Mouse (Mus musculus) heart, adult 9 months (tissue): ENCODE measurements around the gene Olfr1385.
"Not testable (repeated sequence)": the region's sequence is repeated elsewhere in the genome, so short reads cannot be mapped to it uniquely, and the experiment has no call there.

Source experiments
- DNase-seq, 2 experiments: peaks; one replicate each; pipeline ENCODE4 v3.0.0; 2022; ENCODE audit warnings: low spot score in 2 of 2

The Olfr1385 gene

GRCm38 (mm10) chr11:49488770-49489169, at the start of gene Olfr1385:
TSS of gene Olfr1385 (plus strand) at chr11:49489070.
- DNase-seq = not testable (repeated sequence)

- DNase-seq = no peak
Observed at GRCm38 (mm10) chr11:49455043-49455442, 33.8 kb upstream of the Olfr1385 start, which contains the start of gene Olfr1387. TSS of gene Olfr1387 (plus strand) at chr11:49455343.

- DNase-seq = not testable (repeated sequence)
Observed at GRCm38 (mm10) chr11:49464746-49465145, 24.1 kb upstream of the Olfr1385 start, which contains the start of gene Olfr1386. TSS of gene Olfr1386 (plus strand) at chr11:49465046.

GRCm38 (mm10) chr11:49485973-49486372, 2.9 kb upstream of the Olfr1385 start:
- no peak for DNase-seq

GRCm38 (mm10) chr11:49518086-49518485, 29.2 kb downstream of the Olfr1385 start:
- DNase-seq = no peak

GRCm38 (mm10) chr11:49519348-49519747, 30.5 kb downstream of the Olfr1385 start, which contains the start of gene Olfr1383:
TSS of gene Olfr1383 (plus strand) at chr11:49519648.
- DNase-seq = no peak

- no peak for DNase-seq
Observed at GRCm38 (mm10) chr11:49527947-49528346, 39.1 kb downstream of the Olfr1385 start, which contains the start of gene Olfr1382. TSS of gene Olfr1382 (plus strand) at chr11:49528247.

GRCm38 (mm10) chr11:49532761-49533160, 43.9 kb downstream of the Olfr1385 start:
- no peak for DNase-seq

GRCm38 (mm10) chr11:49536631-49537030, 47.8 kb downstream of the Olfr1385 start:
- DNase-seq = not testable (repeated sequence)

- not testable (repeated sequence) for DNase-seq
Observed at GRCm38 (mm10) chr11:49543149-49543548, 54.3 kb downstream of the Olfr1385 start, which contains the start of gene Olfr1381. TSS of gene Olfr1381 (plus strand) at chr11:49543449.
